Mouse (Mus musculus) CH12.LX (cell line): ENCODE data around the gene Nap1l4.

ENCODE experiments used
- CTCF ChIP-seq, 2 experiments: IDR thresholded peaks in 1 of 2; conservative IDR thresholded peaks in 1 of 2; 2 replicates each; pipeline ENCODE4 v1.5.1; 2011 to 2012; ENCODE audit warnings: low read depth in 2 of 2, low read length in 2 of 2, improper control_type of control experiment in 1 of 2, inconsistent platforms in 1 of 2, mild to moderate bottlenecking in 1 of 2, moderate library complexity in 1 of 2
- E2F4 ChIP-seq: IDR thresholded peaks from 2 replicates; pipeline ENCODE4 v1.6.1; 2011; ENCODE audit warnings: low read depth, low read length, improper control_type of control experiment; ENCODE audit not compliant: insufficient replicate concordance
- EP300 ChIP-seq: IDR thresholded peaks from 2 replicates; pipeline ENCODE4 v1.6.1; 2011; ENCODE audit warnings: low read length, improper control_type of control experiment
- HCFC1 ChIP-seq: IDR thresholded peaks from 2 replicates; pipeline ENCODE4 v1.6.1; 2012; ENCODE audit warnings: low read depth, mild to moderate bottlenecking, inconsistent platforms, low read length, improper control_type of control experiment
- NELFE ChIP-seq: IDR thresholded peaks from 2 replicates; pipeline ENCODE4 v1.6.1; 2011; ENCODE audit warnings: low read depth, low read length, improper control_type of control experiment
- TBP ChIP-seq: conservative IDR thresholded peaks from 2 replicates; pipeline ENCODE4 v1.6.1; 2011; ENCODE audit warnings: low read depth, low read length, improper control_type of control experiment
- USF1 ChIP-seq: IDR thresholded peaks from 2 replicates; pipeline ENCODE4 v1.6.1; 2014; ENCODE audit warnings: low read depth, mild to moderate bottlenecking, inconsistent platforms, low read length, improper control_type of control experiment

DNA sequence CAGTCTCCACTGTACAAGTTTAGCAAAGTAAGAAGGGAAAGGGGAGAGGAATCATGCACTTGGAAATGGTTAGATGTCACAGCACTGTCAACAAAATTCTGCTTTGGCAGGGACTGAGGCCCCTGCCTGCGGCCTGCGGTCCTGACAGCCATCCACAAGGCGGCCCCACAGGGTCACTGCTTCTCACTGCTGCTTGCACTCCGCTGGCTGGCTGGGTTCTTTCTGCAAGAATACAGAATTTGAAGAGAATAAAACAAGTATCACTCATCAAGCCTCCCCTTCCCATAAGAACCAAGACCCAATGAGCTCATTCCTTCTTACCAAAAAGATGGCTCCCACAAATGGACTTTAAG lies 34.5 kb downstream of the Nap1l4 start:
- TF ChIP-seq EP300 (no peak), HCFC1 (no peak), CTCF (conservative IDR thresholded peaks at IDR 0.05 in 1 of 2, IDR thresholded peaks at IDR 0.05 in 1 of 2; ENCODE audit: low read depth in 2 of 2, low read length in 2 of 2) (no peak), NELFE (no peak), USF1 (no peak), E2F4 (no peak), TBP (no peak)
